Mouse (Mus musculus): Measurements from ENCODE around the gene Rhag.

The Rhag gene

DNA sequence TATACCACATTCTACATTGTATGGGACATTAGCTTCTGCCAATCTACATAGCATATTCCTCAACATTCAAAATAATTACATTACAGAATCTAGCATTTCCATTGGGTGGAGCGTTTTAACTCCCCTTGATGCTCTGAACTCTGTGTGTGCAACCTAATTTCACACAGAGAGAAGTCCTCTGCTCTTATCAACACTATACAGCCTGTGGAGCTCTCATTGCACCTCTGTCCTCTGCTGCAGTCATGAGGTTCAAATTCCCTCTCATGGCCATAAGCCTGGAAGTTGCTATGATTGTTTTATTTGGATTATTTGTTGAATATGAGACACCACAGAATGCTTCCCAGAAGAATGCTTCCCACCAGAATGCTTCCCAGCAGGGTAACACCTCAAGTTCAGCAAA lies at the start of gene Rhag:
Gene Rhag, plus strand, starts transcription at position 193 of the 400 bp plus-strand sequence.
- DNase-seq: no peak

DNA sequence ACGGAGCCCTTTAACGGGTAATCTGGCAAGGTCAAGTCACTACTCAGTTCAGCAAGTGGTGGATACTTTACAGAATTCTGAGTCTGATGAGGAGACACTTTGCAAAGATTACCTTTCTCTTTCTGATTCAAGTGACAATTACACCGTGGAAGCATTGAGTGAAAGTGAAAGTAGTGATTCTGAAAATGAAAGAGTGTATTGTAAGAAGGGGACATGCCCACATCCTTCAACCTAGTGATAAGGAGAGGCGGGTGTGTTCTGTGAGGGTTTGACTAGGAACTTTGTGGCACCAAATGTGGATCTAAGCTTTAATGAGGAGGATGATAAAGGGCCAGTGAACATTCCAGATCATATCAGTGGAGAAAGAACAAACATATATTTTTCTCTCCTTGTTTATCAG lies 47.3 kb upstream of the Rhag start:
- DNase-seq: no peak

DNA sequence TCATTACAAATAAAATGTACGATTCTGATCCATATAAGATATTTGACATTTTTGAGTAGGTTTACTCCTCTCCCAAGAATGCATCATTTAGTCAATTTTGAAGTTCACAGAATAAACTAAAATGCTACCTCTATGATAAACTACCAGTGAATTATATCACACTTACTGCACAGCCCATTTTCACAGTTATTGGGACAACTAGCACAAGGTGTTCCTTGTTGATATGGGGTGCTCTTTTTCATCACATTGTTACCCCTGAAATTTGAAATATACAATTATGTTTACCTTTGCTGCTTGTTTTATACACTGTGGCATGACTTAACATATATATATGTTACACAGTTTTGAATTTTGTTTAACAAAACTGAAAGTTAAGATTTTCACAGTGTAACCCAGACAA lies 43.8 kb upstream of the Rhag start:
- DNase-seq: no peak

DNA sequence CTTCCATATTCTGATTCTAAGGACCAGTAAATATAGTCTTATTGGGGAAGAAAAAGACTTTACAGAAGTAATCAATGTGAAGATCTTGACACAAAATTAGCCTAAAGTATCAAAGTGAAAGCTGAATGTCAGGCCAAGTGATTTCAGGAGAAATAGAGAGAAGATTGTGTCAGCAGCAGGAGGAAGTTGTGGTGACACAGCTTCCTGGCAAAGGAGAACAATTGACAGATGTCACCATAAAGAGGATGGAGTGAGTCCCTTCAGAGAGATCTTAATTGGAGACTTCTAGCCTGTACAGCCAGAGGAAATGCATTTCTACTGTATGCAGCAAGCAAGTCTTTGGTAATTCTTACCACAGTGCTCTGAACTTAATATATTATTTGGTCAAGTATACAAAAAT lies 21.0 kb upstream of the Rhag start:
- DNase-seq: no peak

DNA sequence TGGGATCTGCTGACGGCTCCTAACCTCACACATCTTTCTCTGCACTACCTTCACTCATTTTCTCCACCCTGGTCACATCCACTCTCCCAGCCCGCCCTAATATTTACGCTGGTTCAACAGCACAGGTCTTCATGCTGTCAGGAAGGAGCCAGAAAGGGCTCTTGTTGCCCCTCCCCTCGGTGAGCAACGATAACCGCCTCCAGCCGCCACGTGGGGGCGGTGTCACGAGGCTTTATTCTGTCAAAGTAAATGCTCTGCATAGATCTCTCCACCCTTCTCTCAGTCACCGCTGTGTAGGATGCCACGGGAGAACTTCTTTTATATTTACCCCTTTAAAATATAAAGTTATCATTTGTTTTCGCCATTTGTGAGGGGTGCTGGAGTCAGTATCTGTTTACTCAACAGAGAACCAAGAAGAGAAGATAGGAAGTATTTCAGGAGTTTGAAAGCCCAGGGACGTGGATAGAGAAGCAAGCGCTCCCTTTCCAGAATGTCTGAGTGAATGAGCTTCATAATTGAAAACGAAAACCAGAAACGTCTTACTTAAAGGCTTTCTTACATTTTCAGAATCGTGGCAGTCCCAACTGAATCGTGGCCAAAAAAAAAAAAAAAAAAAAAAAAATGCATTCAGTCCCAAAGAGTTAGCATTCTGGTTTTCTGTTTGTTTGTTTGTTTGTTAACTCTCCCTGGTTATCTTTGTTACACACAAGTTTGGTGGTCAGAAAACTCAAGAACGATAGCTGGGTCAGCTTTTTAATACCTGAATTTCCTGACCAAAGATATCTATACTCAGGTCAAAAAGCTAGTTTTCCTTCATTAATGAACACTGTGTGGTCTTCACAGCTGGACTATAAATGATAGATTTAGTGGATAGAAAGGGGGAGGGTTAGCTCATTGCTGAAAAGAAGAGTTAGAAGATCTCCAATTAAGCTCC lies 16.7 kb upstream of the Rhag start:
- DNase-seq: no peak

DNA sequence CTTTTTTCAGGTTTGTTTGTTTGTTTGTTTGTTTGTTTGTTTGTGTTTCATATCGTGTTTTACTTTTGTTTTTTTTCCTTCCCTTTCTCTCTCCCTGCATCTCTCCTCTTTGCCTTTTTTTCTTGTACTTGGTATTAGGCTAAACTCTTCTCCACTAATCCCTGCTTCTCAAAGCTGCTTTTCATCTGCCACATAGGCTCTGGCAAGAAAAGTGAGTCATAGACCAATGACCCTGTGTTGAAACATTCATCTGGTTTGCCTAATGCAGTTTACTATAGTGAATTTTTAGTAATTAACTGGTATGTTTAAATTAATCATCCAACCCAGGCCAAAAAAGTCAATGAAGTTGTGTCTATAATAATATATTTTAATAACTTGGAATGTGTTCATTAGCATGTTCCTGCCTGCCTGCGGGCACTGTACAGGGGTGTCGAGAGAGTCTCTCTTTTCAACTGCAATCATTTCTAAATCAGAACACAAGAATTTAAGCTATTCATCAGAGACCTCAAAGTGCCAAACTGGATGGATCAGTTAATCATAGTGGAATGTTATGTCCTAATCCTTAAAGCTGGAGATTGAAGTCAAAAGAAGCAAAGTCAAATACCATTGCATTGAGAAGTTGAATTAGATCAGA lies 8.1 kb upstream of the Rhag start:
- no peak for DNase-seq

DNA sequence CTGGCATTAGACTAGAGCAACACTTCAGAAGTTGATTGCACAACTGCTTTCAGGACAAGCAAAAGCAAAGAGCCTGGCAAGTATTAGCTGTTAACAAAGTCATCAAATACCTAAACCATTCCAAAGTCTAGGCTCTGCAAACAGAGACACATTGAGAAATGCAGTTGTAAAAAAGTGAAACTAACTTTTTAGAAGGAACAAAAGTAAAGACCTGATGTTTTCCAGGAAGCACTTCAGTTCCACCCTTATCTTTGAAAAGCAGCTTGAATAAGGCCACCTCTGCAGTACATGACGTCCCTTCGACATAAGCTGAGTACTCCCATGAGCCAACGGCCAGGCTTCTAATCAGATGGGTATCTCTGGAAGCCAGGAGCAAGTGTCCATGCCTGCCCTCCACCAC lies 4.4 kb upstream of the Rhag start:
- DNase-seq: no peak

DNA sequence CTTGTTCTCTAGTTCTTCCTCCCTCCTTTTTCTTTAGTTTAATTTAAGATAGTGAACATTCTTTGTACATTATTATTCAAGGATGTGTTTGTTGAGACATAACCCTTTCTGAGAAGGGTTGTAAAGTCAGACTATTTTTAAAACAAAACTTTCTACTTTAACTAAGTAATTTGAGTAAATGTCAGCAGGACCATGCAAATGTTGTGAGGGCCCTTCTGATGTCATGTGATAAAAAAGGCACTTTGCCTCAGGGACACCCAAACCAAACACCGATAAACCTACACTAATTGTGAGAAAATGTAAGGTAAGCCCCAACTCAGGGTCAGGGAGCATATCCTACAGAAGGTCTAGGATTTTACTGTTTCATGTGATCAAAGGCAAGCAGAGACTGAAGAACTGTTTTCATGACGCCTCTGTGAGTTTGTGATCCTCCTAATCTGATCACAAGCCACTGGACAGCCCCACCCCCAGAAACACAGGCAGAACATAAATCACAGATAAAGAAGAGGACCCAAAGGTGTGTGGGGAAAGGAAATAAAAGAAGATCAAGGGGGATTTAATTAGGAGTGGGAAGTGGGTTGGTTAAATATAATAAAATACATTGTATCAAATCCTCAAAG lies 3.9 kb upstream of the Rhag start, which contains the start of gene Crisp2:
Gene Crisp2, minus strand, starts transcription at position 51 of the 620 bp plus-strand sequence.
- DNase-seq: no peak

DNA sequence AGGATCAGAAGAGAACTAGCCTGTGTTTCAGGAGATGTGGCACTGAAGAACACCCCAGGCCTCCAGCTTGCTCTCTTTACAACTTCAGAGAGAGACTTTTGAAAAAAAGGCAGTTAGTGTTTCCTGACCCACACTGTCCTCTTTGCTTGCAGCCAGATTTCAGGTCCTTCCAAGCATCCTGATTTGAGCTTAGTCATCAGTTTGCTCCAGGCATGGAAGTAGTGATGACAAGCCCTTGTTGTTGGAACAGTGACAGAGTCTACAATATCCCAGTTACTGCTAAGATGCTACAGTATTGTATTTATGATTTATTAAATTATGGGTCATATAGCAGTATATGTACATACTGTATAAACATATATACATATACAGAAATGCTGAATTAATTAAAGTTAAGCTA lies 2.9 kb upstream of the Rhag start:
- no peak for DNase-seq

DNA sequence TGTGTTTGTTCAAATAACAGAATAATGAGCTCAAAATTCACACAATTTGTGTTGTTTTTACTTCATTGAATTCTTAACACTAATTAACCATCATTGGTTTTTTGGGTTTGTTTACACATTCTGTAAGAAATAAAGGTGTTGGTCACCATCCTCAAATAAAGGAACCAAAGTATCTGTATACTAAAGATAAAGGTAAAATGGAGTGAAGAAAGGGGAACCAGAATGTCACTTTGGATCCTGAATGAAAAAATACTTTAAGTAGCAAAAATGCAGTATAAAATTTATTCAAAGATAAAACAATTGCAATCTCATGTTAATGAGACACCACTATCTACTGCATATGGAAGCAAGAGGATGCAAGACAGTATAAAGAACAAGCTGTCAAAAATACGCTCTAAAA lies 634 bp downstream of the Rhag start:
- DNase-seq: no peak

DNA sequence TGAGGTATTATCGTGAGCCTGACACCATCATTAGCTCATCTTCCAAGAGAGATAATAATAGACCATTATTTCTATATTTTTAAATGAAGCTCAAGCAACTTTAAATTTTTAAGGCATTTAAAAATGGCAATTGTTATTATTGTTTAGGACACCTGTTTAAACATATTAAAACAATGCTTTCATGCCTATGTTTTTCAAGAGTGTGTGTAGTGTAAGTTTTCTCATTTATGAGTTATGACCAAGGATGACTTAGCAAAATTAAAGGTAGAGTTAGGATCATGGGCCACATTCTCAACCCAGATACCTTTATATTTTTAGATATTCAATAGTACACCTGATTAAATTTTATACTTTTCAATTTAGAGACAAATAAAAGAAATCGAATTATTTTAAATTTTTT lies 1.3 kb downstream of the Rhag start:
- no peak for DNase-seq

DNA sequence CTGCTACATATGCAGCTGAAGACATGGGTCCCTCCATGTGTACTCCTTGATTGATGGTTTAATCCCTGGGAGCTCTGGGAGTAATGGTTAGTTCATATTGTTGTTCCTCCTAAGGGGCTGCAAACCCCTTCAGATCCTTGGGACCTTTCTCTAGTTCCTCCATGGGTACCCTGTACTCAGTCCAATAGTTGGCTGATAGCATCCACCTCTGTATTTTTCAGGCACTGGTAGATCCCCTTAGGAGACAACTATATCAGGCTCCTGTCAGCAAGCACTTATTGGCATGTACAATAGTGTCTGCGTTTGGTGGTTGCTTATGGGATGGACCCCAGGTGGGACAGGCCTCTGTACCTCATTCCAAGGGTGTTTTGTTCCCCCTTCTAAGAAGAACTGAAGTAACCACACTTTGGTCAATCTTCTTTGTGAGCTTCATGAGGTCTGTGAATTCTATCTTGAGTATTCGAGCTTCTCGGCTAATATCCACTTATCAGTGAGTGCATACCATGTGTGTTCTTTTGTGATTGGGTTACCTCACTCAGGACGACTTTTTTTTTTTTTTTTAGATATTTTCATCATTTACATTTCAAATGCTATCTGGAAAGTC lies 6.5 kb downstream of the Rhag start:
- DNase-seq: no peak

DNA sequence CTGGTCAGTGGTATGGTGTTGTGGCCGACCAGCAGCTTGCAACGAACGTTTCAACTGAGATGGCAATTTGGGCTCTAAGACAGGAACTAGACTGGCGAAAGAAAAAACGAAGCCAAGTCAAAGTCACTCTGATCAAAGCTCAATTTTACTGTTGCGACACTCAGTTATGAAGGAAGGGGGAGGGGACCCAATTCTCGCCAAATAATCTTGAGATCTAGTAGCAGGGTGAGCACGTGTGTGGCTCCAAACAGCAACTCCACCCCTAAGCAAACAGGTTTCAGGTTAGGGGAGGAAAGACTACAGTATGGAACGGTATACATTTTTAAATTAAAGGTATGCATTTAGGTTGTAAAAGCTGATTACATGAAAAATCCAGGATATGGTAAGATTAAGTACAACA lies 10.6 kb downstream of the Rhag start:
- no peak for DNase-seq

DNA sequence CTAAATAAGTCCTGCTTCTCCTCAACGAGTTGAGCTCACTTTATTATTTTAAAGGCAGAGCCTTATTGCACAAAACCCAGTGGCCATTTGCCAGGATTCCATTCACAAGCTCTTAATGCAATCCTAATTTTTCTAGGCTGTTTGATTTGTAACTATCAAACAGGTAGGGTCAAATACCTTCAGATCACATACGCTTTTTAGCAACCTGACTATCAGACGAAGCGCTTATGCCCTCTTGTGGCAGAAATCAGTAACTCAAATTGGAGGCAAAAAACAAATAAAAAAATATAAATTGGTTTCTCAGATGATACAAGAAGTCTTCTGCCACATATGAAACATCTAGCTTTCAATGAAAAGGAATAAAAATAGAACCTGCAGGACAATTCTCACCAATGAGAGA lies 12.9 kb downstream of the Rhag start:
- no peak for DNase-seq

DNA sequence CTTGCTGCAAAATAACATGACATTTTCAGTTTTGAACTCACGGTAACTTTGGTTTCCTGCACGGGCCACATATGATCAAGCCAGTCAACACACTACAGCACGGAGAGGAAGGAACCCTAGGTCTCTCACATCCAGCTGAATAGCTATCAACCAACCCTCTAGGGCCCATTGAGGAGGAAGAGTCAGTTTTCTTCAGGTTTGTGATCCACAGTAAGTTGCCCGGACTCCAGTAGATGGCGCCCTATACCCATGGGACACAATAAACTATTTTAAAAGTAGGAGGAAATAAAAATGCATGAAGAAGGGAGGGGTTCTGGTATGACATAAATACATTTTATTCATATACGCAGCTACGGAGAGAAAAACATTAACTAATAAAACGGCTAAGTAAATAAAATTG lies 13.6 kb downstream of the Rhag start:
- DNase-seq: no peak

DNA sequence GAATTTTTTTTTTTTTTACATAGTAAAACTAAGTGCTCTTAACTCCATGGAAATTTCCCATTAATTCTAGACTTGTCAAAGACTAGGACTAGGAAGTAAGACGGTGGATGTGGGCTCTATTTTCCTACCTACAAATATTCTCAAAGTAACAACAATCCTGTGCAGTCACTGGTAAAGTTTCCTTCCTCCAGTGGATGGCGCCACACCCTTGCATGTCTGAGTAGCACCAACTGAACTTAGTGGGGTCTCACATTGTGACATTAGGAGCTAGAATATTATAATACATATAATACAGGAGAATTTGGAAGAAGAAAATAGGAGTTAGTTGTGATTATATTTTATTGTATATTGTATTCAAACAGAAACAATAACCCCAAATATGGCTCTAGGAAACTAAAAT lies 20.9 kb downstream of the Rhag start:
- DNase-seq: no peak

DNA sequence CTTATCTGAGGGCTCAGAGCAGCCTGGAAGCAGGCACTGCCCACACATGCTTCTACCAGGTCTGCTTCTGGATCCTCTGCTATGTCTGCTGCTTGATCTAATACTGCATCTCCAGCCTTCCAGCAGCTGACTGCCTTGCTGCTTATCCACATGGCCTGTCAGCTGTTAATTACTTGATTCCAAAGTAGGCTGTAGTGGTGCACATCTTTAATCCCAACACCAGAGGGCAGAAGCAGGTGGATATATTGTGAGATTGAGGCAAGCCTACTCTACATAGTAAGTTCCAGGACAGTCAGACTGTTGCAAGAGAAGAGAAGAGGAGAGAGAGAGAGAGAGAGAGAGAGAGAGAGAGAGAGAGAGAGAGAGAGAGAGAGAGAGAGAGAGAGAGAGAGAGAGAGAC lies 26.4 kb downstream of the Rhag start:
- no peak for DNase-seq

DNA sequence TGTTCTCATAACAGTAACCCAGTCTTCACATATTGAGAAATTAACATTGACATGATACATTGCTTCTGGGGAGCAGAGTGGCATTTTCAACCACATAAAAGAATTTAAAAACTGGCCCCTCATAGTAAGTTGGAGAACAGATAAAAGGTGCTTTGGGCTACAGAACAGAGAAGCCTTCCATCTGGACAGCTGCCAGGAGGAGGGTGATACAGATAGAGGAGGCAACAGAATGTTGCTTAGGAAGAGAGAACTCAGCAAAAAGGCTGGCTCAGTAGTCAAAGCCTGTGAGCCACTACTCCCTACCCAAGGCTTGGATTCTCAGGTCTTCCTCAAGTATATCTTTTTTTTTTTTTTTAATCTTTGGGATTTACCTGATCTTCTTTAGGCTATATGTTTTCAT lies 44.1 kb downstream of the Rhag start:
- DNase-seq: no peak

DNA sequence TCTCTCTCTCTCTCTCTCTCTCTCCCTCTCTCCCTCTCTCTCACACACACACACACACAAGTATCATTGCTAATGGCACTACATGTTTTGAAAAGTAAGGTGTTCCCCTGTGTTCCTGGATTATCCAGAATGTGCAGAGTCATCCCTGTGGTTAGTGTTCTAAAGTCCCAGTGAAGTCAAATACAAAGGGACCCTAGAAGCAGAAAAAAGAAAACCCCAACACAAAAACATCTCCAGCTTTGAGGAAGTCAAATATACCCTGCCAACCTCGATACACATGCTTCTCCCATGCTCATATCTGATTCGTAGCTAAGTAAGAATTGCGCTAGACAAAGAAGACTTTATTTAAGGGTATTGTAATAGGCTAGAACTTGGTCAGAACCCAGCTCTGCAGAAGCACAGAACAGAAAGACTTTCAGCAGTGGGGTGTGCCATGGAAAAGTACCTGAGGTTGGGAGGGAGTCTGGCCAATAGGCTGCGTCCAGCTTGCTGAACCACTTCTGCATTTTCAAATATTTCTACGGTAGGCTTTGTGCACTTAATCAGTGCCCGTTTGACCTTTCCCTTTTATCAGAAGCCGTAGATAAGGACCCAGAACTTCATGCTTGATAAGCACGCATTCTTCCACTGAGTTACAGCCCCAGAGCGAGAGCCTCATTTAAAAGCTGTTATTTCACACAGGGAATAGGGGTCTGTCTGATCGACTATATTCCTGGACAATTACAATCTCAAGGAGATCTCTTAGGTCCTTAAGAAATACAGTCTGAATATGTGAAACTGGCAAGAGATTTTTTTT lies 58.2 kb downstream of the Rhag start:
- DNase-seq: no peak

DNA sequence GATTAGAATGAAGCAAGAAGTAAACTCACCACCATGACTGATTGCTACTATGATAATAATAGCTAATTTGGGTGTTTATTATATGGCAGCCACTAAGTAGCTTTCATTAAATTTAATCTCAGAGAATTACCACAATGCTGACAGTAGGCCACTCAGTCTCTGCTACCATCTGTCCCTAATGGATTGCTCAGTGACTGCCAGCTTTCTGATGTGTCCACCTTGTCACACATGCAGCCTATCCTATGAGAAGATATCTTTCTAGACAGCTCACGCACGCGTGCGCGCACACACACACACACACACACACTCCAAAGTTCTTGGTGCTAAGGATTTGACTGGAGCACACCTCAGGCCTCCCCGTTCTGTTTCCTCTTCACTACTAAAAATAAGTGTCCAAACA lies 61.7 kb downstream of the Rhag start:
- DNase-seq: no peak

DNA sequence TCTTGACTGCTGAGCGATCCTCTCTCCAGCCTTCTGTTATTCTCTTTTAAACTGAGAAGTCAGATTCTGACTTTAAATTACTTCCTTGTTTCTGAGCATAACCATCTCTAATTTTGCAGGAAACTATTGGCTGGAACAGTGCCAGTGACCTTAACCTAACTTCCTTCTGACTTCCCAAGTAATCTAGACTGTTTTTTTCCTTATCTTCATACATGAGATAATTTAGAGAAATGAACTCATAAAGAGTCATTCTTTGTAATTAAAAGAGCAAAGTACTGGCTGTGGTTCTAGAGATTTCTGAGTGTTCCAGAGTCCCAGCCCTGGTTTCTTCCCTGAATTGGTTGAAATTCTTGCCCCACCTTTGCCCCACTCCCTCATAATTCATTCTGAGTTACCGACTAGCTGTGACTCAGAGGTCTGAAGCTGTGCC lies 62.7 kb downstream of the Rhag start:
- no peak for DNase-seq

DNA sequence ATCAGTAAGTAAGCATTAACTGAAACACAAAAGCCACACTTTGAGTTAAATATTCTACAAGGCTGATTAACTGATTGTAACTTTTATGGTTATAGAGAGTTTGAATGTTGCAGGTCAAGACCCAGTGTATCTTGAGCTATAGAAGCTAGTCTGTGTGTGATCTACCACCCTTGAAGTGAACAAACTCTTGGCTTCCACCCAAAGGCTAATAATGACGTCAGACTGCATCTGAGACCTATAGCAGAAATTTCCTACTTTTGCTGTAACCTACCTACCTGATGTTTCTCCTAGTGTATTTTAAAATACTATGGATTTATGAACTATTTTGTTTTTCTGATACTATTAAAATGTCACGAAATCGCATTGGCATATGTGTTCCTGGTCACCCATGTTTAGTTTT lies 63.8 kb downstream of the Rhag start:
- no peak for DNase-seq

DNA sequence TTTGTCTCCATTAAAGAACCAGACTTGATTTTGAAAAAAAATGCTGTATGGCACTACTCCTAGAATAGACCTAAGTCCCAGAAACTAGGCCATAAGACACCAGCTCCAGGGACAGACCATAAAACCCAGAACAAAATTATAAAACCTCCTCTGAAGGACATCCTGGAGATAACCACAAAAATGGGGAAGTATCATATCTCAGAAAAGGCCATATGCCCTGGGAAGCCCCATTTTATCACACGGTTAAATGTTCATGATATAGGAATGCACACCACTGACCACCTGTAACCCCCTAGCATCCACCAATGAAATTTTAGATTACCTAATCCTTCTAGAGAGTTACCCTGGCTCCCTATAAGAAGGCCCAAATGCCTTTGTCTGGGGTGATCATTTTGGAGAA lies 64.6 kb downstream of the Rhag start:
- no peak for DNase-seq

Data from cerebellum, adult 11-12 months (tissue).